Mouse (Mus musculus): ENCODE data around the gene Abcc10.
A peak's percentile ranks its signal among the peaks of the same experiment; 100 is the strongest.

The Abcc10 gene

GRCm38 (mm10) chr17:46327906-46328534 lies at the start of gene Abcc10:
Gene Abcc10, minus strand, starts transcription at chr17:46328352.
- DNase-seq = peak; percentile 98

GRCm38 (mm10) chr17:46371783-46372182 lies 43.6 kb upstream of the Abcc10 start:
- peak; percentile 54 for DNase-seq

- no peak for DNase-seq
These were observed 23.0 kb upstream of the Abcc10 start for GRCm38 (mm10) chr17:46351026-46351700.

GRCm38 (mm10) chr17:46341208-46341607 lies 13.1 kb upstream of the Abcc10 start:
- no peak for DNase-seq

GRCm38 (mm10) chr17:46336475-46336874 lies 8.3 kb upstream of the Abcc10 start:
- DNase-seq = peak; percentile 58

GRCm38 (mm10) chr17:46328723-46329122 lies 571 bp upstream of the Abcc10 start:
- DNase-seq = no peak

- DNase-seq = no peak
These were observed 693 bp downstream of the Abcc10 start for GRCm38 (mm10) chr17:46327413-46327905.

- no peak for DNase-seq
These were observed 5.9 kb downstream of the Abcc10 start for GRCm38 (mm10) chr17:46322046-46322823.

GRCm38 (mm10) chr17:46320492-46320891 lies 7.7 kb downstream of the Abcc10 start:
- no peak for DNase-seq

GRCm38 (mm10) chr17:46315813-46316212 lies 12.3 kb downstream of the Abcc10 start:
- DNase-seq = no peak

GRCm38 (mm10) chr17:46313135-46313715 lies 14.9 kb downstream of the Abcc10 start:
- no peak for DNase-seq

GRCm38 (mm10) chr17:46310515-46310914 lies 17.6 kb downstream of the Abcc10 start:
- DNase-seq = no peak

- no peak for DNase-seq
These were observed 18.3 kb downstream of the Abcc10 start for GRCm38 (mm10) chr17:46309835-46310234.

- peak; percentile 4 for DNase-seq
These were observed 21.2 kb downstream of the Abcc10 start for GRCm38 (mm10) chr17:46306956-46307355.

GRCm38 (mm10) chr17:46304184-46304583 lies 24.0 kb downstream of the Abcc10 start:
- DNase-seq = no peak

GRCm38 (mm10) chr17:46301892-46302291 lies 26.3 kb downstream of the Abcc10 start:
- DNase-seq = no peak

GRCm38 (mm10) chr17:46298220-46298913 lies 29.8 kb downstream of the Abcc10 start:
- peak; percentile 89 for DNase-seq

- DNase-seq = peak; percentile 40
These were observed 30.6 kb downstream of the Abcc10 start, which contains the start of gene Dlk2 for GRCm38 (mm10) chr17:46297364-46298219. Gene Dlk2, plus strand, starts transcription at chr17:46297421.

GRCm38 (mm10) chr17:46297028-46297363 lies 31.2 kb downstream of the Abcc10 start:
- DNase-seq = no peak

- DNase-seq = no peak
These were observed 31.6 kb downstream of the Abcc10 start for GRCm38 (mm10) chr17:46296601-46297000.

- no peak for DNase-seq
These were observed 40.5 kb downstream of the Abcc10 start for GRCm38 (mm10) chr17:46287678-46288095.

GRCm38 (mm10) chr17:46285407-46285806 lies 42.7 kb downstream of the Abcc10 start:
- DNase-seq = no peak
